Mouse (Mus musculus) layer of hippocampus, adult 18-20 months (tissue): ENCODE measurements at regions not wholly inside any gene's neighbourhood (a gene's known extent, or its start where the extent isn't known, plus 50 kb on each side); places are given as distances from the start of the nearest gene placed in this dataset.

Source experiments
- DNase-seq, 2 experiments: peaks; one replicate each; pipeline ENCODE4 v3.0.0; 2022; ENCODE audit warnings: low spot score in 2 of 2

DNA sequence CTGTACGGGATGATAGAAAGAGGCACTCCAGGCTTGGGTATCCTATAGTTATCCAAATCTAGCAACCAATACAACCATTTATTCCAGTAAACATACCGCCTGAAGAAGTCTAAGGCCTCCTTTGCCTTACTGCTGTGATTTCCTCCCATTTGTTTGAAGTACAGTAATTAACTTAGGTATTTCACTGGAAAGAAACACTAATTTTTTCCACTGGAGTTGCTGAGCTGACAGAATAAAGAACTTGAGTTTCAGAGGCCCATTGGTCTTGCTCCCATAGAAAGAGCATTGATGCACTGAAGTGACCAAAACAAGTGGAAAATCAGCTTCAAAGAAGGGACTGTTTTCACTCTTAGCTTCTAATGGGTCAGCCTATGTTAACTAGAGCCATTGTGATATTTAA, 1100.8 kb upstream of the Gm7489 start:
- no peak for DNase-seq

DNA sequence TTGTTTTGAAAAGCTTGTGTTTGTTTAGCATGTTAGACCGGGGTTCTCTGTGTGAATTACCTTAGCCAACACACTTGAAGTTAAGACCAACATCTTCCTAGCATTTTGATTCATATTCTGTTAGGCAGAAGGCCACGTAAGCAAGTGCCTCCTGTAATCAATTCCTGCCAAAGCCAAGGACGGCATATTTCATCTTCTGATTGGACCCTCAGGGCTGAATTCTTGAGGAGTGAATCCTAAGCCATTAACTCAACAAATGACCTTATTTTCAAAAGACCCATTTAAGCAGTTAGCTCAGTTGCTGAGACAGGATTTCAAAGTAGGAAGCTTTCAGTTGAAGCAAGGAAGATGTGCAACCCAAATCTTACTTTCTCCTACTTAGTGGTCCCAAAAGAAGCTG, 1099.5 kb upstream of the Gm7489 start:
- no peak for DNase-seq

DNA sequence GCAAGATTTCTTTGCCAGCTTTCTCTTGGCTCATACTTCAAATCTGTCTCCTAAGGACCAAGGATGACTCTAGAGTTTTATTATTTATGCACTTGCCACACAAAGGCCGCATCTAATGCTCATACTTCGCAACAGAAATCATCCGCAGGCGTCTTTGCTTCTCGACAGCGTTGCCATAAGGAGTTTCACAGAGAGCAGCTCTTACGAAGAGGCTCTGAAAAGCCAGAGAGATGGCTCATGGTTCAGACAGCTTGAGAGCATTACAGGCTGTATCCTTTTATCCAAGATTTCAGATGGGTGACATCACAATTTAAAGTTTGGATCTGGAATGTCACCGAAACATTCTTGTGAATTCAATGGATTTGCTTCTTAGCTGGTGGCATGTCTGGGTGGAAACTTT, 1098.7 kb upstream of the Gm7489 start:
- peak; percentile 3 to 30 for DNase-seq

DNA sequence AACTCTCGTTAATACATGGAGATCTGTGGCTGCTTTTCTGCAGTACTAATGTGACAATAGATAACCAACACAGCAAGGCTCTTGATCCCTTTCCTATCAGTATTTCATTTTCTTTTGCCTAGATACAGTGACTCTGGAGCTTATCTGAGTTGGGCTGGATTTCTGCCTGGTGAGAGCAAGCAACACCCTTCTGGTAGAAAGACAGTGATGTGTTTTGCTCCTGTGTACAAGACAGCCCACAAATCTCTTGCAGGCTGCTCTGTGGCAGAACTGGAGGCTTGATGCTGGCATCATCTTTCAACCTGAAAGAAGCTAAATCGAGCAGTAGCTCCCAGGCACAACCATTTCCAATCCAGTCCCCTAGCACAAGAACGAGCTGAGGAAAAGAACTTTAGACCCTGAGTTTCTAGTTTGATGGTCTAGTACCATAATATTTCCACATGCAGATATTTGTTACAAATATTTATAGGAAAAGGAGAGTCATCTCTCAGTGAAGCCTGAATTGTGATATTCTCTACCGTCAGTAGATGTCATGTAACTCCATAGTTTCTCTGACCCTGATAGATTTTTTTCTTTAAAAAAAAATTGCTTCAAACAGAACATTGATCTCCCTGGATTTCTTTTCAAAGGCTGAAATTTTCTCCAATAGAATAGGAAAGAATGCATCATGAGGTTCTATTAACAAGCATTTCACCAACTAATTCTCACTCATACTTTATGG, 1079.1 kb upstream of the Gm7489 start:
- no peak for DNase-seq

DNA sequence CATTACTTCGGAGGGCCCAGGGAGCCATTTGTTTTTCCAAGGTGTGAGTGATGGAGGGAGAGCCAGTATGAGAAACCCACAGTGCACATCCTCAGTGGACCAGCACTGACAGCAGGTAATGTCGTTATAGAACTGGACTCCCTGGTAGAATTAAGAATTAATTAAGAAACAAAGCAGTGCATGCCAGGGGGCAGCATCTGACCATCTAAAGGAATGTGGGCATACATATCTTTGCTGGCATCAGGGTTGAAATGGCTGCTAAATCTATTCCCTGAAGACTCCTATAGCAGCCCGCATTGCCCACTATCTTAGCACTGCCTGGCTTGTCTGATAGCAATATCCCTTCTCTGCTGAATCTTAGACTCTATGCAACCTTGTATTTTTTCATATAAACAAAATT, 1076.1 kb upstream of the Gm7489 start:
- peak; percentile 11 to 18 for DNase-seq

DNA sequence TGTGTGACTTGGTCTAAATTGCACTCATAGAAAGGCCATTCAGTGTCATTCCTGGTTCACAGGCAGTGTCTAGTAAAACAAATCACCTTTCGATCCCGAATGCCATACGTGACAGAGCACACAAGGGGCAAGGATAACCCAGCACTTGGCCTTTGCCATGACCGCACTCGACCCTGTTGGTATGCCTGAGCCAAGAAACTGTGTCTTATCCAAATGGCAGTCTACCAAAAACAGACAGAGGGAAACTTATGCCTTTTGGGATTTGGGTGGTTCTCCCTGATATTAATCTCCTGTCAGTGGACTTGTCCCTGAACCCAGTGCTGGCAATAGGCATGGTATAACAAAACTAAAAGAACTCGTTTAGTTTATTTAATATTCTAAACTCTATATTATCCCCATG, 1063.9 kb upstream of the Gm7489 start:
- no peak for DNase-seq

DNA sequence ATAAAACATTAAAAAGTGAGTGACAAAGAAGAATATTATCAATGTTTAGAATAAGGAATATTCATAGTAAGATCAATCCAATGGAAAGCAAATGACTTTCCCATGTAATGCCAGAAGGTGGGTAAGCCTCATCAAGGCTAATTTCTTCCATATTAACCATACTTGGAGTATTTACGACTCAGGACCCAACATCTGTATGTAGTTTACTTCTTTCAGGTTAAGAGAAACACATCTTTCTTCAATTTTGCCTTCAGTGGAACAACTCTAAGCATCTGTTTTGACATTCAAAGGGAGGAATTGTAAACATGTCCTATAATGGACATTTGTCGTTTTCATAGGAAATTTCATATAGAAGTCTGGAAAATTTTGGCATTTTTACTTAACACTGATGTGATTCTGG, 1047.8 kb upstream of the Gm7489 start:
- DNase-seq = no peak

DNA sequence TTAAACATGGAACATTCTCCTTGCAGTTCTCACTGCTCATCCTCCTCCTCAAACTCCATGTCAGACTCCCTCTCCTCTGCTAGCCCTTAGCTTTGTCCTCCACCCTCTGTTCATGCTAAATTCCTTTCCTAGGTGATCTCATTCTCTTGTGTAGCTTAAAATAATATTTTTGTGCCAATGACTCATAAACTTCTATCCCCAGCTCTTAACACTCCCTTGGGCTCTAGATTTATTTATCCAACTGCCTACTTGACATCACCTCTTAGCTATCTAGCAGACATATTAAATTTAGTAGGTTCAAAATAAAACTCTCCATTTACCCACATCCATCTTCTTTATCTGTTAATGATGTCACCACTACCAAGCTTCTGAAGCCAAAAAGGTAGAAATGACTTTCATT, 1036.6 kb upstream of the Gm7489 start:
- DNase-seq = no peak

DNA sequence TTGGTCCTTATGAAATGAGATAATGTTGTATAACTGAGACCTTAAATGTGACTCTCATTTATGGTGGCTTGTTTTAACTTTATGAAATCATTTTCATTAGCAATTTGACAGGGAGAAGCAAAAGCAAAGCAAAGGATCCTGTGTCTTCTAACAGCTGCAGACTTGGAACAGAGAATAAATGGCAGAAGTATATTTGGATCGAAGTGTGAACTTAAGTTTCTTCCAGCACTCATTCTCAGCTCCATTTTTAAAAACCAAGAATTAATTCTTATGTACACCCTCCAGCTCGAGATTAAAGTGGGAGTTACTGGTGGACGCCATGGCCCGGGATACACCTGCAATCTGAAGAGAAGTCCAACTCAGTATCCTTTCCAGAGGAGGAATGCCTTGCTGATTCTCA, 1026.0 kb upstream of the Gm7489 start:
- DNase-seq = no peak

DNA sequence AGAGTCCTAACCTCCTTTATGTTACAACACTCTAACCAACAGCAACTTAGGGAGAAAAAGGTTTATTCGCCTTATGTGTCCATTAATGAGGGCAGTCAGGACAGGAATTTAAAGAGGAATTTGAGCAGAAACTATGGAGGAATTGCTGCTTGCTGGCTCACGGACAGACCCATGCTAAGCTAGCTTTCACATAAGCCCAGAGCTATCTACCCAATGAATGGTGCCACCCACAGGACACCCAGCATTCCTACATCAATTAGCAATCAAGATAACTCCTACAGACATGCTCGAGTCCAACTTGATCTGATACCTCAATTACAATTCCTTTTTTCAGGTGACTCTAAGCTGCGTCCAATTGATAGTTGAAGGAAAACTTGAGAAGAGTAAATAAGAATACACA, 1021.2 kb upstream of the Gm7489 start:
- DNase-seq = no peak

DNA sequence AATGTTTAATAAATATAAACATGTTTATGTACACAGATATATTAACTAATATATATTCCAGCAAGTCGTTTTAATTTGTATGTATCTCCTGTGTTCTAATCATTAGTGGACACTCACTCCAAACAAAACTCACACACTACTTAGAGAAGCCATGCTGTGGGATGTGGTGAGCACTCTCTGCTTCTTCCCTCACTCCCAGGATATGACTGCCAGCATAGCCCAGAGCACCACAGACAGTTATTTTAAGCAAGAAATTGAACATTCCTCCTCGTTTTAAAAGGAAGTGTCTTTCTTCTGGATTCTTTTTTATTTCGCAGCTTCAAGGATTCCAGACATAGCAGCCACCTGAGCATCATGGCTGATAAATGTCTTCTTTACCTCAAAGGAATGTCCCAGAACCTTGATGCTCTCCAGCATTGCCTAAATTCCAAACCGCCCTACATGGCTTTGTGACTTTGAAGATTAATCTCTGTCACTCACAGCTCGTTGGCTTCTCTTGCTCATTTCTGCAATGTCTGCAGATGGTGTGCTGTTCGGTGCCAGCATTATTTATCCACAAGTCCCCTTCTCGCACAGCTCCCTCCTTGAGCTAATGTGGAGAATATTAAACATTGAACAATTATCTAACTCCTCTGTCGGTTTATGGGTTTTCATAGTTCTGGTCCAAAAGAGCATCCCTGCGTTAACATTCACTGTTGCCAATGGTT, 992.3 kb upstream of the Gm7489 start:
- peak in 1 of 2 experiments; percentile 60 for DNase-seq

DNA sequence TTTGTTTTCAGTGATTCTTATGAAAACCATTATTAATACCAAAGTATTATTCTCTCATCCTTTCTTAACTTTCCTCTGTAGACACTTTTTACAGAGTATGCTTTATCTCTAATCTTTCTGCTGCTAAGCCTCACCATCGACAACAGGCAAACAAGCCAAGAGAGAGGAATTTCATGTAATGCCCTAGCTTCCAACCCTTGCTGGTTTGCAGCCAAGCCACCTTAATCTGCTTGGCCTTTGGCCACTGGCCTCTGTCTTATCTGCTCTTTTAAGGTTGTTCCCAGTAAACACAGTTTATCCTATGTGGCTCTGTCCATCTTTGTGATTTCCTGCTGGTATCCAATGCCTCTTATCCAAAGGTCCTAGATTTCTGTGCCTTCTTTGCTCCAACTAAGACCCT, 986.6 kb upstream of the Gm7489 start:
- DNase-seq = no peak

DNA sequence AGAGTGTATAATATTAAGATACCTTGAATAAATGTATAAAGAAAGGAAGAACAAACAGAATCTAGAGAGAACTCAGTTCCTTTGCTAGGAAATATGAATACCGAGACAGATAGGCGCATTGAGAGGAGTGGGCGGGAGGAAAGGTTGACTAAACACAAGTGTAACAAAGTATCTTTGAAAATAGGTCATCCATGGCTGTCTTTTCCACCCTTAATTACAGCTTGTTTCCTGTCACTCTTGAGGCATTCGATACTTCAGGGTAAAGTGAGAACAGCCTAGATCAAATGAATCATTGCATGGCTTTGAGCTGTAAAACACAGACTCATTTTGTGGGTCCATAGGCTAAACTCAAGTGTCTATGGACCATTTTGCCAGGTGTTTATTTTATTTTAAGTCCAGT, 985.3 kb upstream of the Gm7489 start:
- DNase-seq = no peak

DNA sequence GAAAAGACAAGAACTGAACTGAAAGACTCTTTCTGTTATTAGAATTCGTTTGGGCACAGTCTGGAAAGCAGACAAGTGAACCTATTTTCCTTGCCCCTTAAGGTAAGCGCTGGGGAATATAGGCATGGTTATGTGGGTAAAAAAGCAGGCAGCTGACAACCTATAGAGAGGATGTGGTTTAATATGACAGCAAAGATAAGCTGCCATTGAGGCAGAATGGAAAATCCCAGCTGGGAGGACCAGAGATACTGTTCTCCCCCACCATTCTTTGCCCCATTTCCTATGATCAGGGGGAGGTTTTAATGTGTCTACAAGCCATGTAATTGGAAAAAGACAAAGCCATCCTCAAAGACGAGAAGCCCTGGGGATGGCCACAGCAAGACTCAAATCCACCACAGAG, 984.9 kb upstream of the Gm7489 start:
- no peak for DNase-seq

DNA sequence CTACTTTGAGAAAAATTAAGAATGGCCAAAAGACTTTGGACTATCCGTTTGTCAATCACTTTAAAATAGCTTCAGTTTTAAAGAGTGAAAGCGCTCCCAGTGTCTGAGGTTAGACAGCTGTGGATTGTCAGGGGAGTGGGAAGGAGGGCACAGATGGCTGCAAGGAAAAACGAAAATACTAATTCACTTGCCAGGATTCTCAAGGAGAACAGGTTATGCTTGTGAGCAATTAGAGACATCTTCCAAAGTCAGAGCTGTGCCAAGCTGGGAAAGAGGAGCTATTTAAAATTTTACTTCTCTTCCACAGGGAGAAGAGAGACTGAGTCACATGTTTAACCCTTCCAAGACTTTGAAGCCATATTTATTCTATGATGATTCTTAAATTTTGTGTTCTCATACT, 979.5 kb upstream of the Gm7489 start:
- DNase-seq = peak; percentile 8 to 14

DNA sequence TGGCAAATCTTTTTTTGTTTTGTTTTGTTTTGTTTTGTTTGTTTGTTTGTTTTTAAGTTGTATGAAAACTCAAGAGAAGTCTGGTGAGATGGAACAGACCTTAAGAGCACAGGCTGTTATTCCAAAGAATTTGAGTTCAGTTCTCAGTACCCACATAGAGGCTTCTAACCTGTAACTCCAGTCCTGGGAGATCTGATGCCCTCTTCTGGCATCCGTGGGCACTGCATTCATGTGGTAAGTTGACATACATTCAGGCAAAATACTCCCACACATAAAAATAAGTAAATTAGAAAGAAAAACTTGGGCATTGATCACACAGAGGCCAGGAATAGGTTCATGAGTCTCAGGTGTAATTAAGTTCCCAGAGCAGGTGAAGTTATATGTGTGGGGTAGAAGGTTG, 977.5 kb upstream of the Gm7489 start:
- DNase-seq = no peak

DNA sequence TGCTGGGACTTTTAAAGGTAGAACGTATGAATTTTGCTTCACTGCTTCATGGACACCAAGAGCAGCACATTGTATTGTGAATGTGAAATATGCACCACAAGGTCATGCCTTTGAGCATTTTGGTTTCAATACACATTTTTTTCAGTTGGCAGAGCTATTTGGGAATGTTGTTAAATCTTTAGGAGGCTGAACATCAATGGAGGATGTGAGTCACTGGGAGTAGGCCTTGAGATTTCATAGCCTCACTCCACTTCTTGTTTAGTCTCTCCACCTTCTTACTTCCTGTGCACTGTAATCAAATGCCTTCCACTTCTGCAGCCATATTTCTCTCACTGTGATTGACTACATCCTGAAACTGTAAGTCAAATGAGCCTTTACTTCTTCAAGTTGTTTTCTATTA, 962.4 kb upstream of the Gm7489 start:
- DNase-seq = no peak

DNA sequence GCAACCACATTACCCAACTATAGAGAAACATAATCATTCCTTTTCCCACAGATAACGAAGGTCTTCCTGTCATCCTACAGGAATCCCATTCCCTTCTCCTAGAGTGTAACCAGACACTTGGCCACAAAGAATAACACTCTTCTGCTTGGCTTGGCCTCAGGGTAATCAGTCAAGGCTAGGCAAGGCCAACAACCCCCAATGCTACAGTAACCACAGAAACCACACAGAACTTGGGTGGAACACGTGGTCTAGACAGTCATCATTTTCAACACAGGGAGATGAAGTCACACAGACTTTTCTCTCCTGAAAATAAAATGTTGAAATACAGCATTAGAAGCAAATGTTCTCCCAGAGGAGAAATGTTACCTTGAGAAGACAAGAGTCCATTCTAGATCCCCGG, 956.3 kb upstream of the Gm7489 start:
- DNase-seq = no peak

DNA sequence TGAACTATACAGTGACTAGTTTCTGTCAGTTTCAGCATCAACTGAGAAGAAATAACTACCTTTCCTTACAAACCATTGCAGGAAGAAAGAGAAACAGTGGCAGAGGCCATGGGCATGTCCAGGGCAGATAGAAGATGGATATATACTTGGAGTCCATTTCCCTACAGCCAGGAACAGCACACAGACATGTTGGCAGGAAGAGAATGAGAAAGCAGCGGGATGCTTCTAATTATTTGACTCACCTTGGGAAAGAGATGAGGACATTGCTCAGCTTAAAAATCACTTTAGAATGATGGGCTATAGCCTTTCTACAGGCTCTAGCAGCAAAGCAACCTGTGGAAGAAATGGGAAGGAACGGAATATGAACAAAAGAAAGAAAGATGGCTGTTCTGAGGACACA, 947.6 kb upstream of the Gm7489 start:
- DNase-seq = no peak

DNA sequence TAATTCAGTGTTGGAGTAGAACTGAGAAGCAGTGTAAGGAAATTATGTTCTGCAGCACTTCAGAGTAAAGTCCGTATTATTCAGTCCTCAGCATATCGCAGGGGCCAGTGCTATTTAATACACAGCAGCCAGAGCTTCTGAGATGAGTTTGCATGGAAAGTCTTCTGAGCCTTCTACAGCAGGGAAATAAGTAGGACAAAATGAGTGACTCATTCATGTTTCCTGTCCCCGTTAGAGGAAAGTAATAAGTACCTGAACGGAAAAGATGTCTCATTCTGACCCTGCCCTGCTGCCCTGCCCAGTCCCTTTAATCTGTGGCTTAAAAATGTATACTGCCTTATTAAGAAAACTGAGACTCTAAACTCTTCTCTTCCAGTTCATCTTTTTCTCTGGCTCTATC, 940.1 kb upstream of the Gm7489 start:
- DNase-seq = no peak

DNA sequence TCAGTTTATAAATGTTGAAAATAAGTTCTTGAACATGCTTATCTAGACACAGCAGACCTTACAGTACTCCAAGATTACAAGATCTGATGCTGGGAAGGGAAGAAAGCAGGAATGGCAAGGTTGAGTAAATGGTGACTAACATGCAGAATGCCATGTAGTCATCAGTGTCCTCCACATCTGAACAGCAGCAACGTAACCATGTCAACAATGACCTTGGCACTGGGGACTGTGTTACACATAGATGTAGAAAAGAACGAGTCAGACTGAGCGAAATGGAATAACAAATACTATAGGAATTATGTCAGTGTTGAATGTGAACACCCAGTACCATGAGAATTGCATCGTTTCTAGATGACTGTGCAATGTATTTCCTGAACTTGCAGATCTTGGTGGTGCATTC, 936.5 kb upstream of the Gm7489 start:
- DNase-seq = no peak

DNA sequence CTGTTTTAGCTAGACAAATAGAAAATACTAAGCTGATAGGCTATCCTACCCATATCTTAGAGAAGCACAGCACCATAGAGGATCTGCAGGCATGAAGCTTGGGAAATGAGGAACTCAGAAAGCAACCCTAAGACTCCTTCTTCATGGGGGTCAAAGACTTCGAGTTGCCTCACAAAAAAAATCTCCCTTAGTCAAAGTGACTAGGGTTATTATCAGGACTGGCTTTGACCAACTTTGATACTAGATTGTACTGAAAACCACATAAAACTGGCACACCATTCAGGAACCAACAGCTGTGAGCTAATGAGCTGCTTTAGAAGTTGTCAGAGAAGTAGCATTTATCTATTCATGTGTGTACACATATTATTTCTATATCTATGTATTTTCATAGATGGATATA, 931.2 kb upstream of the Gm7489 start:
- no peak for DNase-seq
